Comparison of ENCODE assay signal across 13 mouse cellular contexts in genomic region chr3:142311075-142311474, GRCm38 (mm10).
DNase-seq lines count a peak whose midpoint lies in the region; ATAC-seq lines count a peak whose summit lies in the region.
"Had no signal": no experiment of that assay in that cellular context is flagged by ENCODE, and none has a peak within 500 bp of the region (broad histone marks: within the 10 kb centered on the region; RNA-seq: fewer than 3 reads in every experiment).

No protein-coding gene starts in this region.

- no peaks in the 10 kb centered on the region for H3K36me3 ChIP-seq in heart, embryonic 15.5 days
- H3K36me3 ChIP-seq in midbrain, embryonic 11.5 days (ENCODE audit: control insufficient read depth, insufficient read depth, low read length): no peaks in the 10 kb centered on the region
- H3K36me3 ChIP-seq in midbrain, embryonic 10.5 days: no peaks in the 10 kb centered on the region
- H3K36me3 ChIP-seq in hindbrain, embryonic 13.5 days: no peaks in the 10 kb centered on the region
- H3K36me3 ChIP-seq in neural tube, embryonic 14.5 days (ENCODE audit: control insufficient read depth, insufficient read depth, low read length): no peaks in the 10 kb centered on the region
- no peaks in the 10 kb centered on the region for H3K36me3 ChIP-seq in limb, embryonic 10.5 days
- H3K36me3 ChIP-seq: limb, embryonic 12.5 days had no signal

- no peak overlapping the region for H3K27ac ChIP-seq in heart, embryonic 15.5 days
- H3K27ac ChIP-seq in midbrain, embryonic 11.5 days (ENCODE audit: low read depth, low read length): no peak overlapping the region
- no peak overlapping the region for H3K27ac ChIP-seq in midbrain, embryonic 10.5 days (replicated peaks)
- H3K27ac ChIP-seq in hindbrain, embryonic 13.5 days: no peak overlapping the region
- no peak overlapping the region for H3K27ac ChIP-seq in neural tube, embryonic 14.5 days (ENCODE audit: low read depth, low read length)
- H3K27ac ChIP-seq in limb, embryonic 10.5 days: no peak overlapping the region
- H3K27ac ChIP-seq: limb, embryonic 12.5 days had no signal

- no peaks in the 10 kb centered on the region for H3K9me3 ChIP-seq in heart, embryonic 15.5 days (replicated peaks)
- H3K9me3 ChIP-seq in midbrain, embryonic 11.5 days (ENCODE audit: control insufficient read depth, low read length): no peaks in the 10 kb centered on the region
- H3K9me3 ChIP-seq in midbrain, embryonic 10.5 days (replicated peaks): no peaks in the 10 kb centered on the region
- H3K9me3 ChIP-seq in hindbrain, embryonic 13.5 days: no peaks in the 10 kb centered on the region
- no peaks in the 10 kb centered on the region for H3K9me3 ChIP-seq in neural tube, embryonic 14.5 days (ENCODE audit: control insufficient read depth, low read length)
- no peaks in the 10 kb centered on the region for H3K9me3 ChIP-seq in limb, embryonic 10.5 days (replicated peaks)
- H3K9me3 ChIP-seq: limb, embryonic 12.5 days; megakaryocyte, embryonic 14.5 days had no signal

- no peaks in the 10 kb centered on the region for H3K27me3 ChIP-seq in heart, embryonic 15.5 days
- no peaks in the 10 kb centered on the region for H3K27me3 ChIP-seq in midbrain, embryonic 11.5 days (ENCODE audit: control insufficient read depth, insufficient read depth, low read length)
- H3K27me3 ChIP-seq in midbrain, embryonic 10.5 days (ENCODE audit: low read depth, poor library complexity, severe bottlenecking): no peaks in the 10 kb centered on the region
- H3K27me3 ChIP-seq in hindbrain, embryonic 13.5 days: no peaks in the 10 kb centered on the region
- H3K27me3 ChIP-seq in neural tube, embryonic 14.5 days (ENCODE audit: control insufficient read depth, insufficient read depth, low read length): no peaks in the 10 kb centered on the region
- H3K27me3 ChIP-seq in limb, embryonic 10.5 days (ENCODE audit: low read depth, poor library complexity, severe bottlenecking): no peaks in the 10 kb centered on the region
- H3K27me3 ChIP-seq: limb, embryonic 12.5 days; megakaryocyte, embryonic 14.5 days had no signal

- no peak overlapping the region for H3K9ac ChIP-seq in heart, embryonic 15.5 days
- no peak overlapping the region for H3K9ac ChIP-seq in midbrain, embryonic 11.5 days (ENCODE audit: low read length)
- H3K9ac ChIP-seq in hindbrain, embryonic 13.5 days: no peak overlapping the region
- H3K9ac ChIP-seq in neural tube, embryonic 14.5 days (replicated peaks; ENCODE audit: low read depth, low read length): no peak overlapping the region
- H3K9ac ChIP-seq: limb, embryonic 12.5 days had no signal

- intact Hi-C loops in heart, postnatal 25 days (cut with DNase I): loop anchor here (5.0 kb wide), 1 partner anchor 36 kb away; no protein-coding TSS in a partner anchor

- no peak for DNase-seq in heart, postnatal 25 days (ENCODE audit: low spot score)
- DNase-seq in midbrain, embryonic 11.5 days (ENCODE audit: low spot score, missing footprints): no peak
- no peak for DNase-seq in midbrain, embryonic 10.5 days (ENCODE audit: low spot score)
- DNase-seq in thymus, postnatal 14 days: no peak
- no peak for DNase-seq in limb, embryonic 10.5 days (ENCODE audit: low spot score)
- DNase-seq: cerebellum, postnatal 36 days had no signal

- no peak overlapping the region for H3K4me3 ChIP-seq in heart, embryonic 15.5 days
- no peak overlapping the region for H3K4me3 ChIP-seq in midbrain, embryonic 11.5 days (ENCODE audit: low read depth, low read length)
- no peak overlapping the region for H3K4me3 ChIP-seq in midbrain, embryonic 10.5 days
- H3K4me3 ChIP-seq in hindbrain, embryonic 13.5 days: no peak overlapping the region
- H3K4me3 ChIP-seq in neural tube, embryonic 14.5 days (ENCODE audit: low read depth, low read length): no peak overlapping the region
- H3K4me3 ChIP-seq in limb, embryonic 10.5 days: no peak overlapping the region
- H3K4me3 ChIP-seq: limb, embryonic 12.5 days had no signal

- 56% methylated on average over 2 of the region's 2 CpGs for WGBS in heart, embryonic 15.5 days
- 59% methylated on average over 2 of the region's 2 CpGs for WGBS in midbrain, embryonic 11.5 days
- WGBS in midbrain, embryonic 10.5 days: 51% methylated on average over 2 of the region's 2 CpGs
- 50% methylated on average over 2 of the region's 2 CpGs for WGBS in hindbrain, embryonic 13.5 days
- WGBS in neural tube, embryonic 14.5 days: 43% methylated on average over 2 of the region's 2 CpGs
- 55% methylated on average over 2 of the region's 2 CpGs for WGBS in limb, embryonic 10.5 days

- peaks cover 27% of the 10 kb centered on the region for H3K4me1 ChIP-seq in heart, embryonic 15.5 days (replicated peaks)
- H3K4me1 ChIP-seq in midbrain, embryonic 11.5 days (ENCODE audit: control insufficient read depth, insufficient read depth, low read length): peaks cover 12% of the 10 kb centered on the region
- peaks cover 23% of the 10 kb centered on the region for H3K4me1 ChIP-seq in midbrain, embryonic 10.5 days
- peaks cover 6% of the 10 kb centered on the region for H3K4me1 ChIP-seq in hindbrain, embryonic 13.5 days (replicated peaks)
- 0 out of 2 replicates have a peak, but pooled peaks cover 2% of the 10 kb centered on the region for H3K4me1 ChIP-seq in neural tube, embryonic 14.5 days (ENCODE audit: control insufficient read depth, insufficient read depth, low read length)
- H3K4me1 ChIP-seq in limb, embryonic 10.5 days: peaks cover 21% of the 10 kb centered on the region

- ATAC-seq in heart, embryonic 15.5 days (replicated peaks; ENCODE audit: insufficient number of reproducible peaks, insufficient read depth, low FRiP score, low read depth): peak; percentile 55; the same call in 1 of the 2 replicates
- peak; percentile 70 for ATAC-seq in midbrain, embryonic 11.5 days (ENCODE audit: low FRiP score)
- ATAC-seq in hindbrain, embryonic 13.5 days (ENCODE audit: low FRiP score): peak; percentile 74; the same call in 1 of the 2 replicates
- ATAC-seq in neural tube, embryonic 14.5 days (ENCODE audit: low read depth): peak; percentile 87
- ATAC-seq: activated CD4-positive, CD25-positive, alpha-beta regulatory T cell, adult 4 months; intestine, embryonic 16.5 days had no signal

- H3K4me2 ChIP-seq in heart, embryonic 15.5 days: no peak overlapping the region
- no peak overlapping the region for H3K4me2 ChIP-seq in midbrain, embryonic 11.5 days
- H3K4me2 ChIP-seq in hindbrain, embryonic 13.5 days: no peak overlapping the region
- H3K4me2 ChIP-seq in neural tube, embryonic 14.5 days (ENCODE audit: low read depth, low read length): no peak overlapping the region
- H3K4me2 ChIP-seq: limb, embryonic 12.5 days had no signal
